Mouse (Mus musculus) cerebellum, adult 2 months (tissue): ENCODE measurements at regions not wholly inside any gene's neighbourhood (a gene's known extent, or its start where the extent isn't known, plus 50 kb on each side); places are given as distances from the start of the nearest gene placed in this dataset.

Experiments
- CTCF ChIP-seq: fragments of 200-500 bp; IDR thresholded peaks from 2 replicates; pipeline ENCODE4 v1.5.1; 2011; ENCODE audit warnings: low read depth, mild to moderate bottlenecking, control low read depth, low read length, moderate library complexity, borderline replicate concordance; ENCODE audit not compliant: insufficient read depth
- POLR2A ChIP-seq: fragments of 200-500 bp; IDR thresholded peaks from 2 replicates; pipeline ENCODE4 v1.6.1; 2011; ENCODE audit warnings: low read length, control low read depth, borderline replicate concordance; ENCODE audit not compliant: insufficient read depth

DNA sequence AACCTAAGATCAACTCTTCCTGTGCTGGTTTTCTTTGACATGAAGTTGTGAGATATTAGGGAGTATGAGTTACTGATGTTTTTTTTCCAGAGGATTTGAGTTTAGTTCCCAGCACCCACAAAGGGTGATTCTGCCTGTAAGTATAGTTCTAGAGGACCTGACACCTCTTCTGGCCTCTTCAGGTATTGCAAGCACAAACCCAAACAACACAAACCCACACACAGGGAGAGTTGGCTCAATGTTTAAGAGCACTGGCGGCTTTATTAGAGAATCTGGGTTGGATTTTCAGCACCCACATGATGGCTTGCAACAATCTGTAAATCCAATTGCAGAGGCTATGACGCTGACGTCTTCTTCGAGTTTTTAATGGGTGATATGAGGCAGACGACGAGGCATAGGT, 451.7 kb downstream of the Bckdhb start:
- no peak for TF ChIP-seq CTCF
- TF ChIP-seq POLR2A: no peak
